Mouse (Mus musculus) gastrocnemius, postnatal 25 days (tissue): ENCODE measurements around the gene Adnp. TPM values are rescaled to one million over a fixed set of nuclear protein-coding genes. Genes with fewer than 3 reads are reported as not detected.

ENCODE experiments used
- DNase-seq: peaks from one replicate; pipeline ENCODE4 v3.0.0; 2022
- microRNA-seq, 2 experiments: library from miRNA; unstranded; fragments of <30 nt; microRNA quantifications; one replicate each; pipeline ENCODE4 v1.2.0; 2021; ENCODE audit warnings: borderline replicate concordance in 2 of 2
- total RNA-seq, 2 experiments: library from RNA; stranded (reverse); gene quantifications; 1 replicate in 1 of 2; 2 replicates in 1 of 2; pipeline ENCODE4 v1.2.3; 2021

Gene Adnp
- total RNA-seq, 2 experiments from 2014 or later = 15.2 to 16.7 TPM

GRCm38 (mm10) chr2:168156361-168156760 is 50.6 kb downstream of the Adnp start:
- no peak for DNase-seq

GRCm38 (mm10) chr2:168155666-168156065 is 51.2 kb downstream of the Adnp start:
- DNase-seq = no peak

- peak; percentile 84 for DNase-seq
Observed at GRCm38 (mm10) chr2:168154090-168154881, 52.6 kb downstream of the Adnp start.

GRCm38 (mm10) chr2:168149241-168149640 is 57.7 kb downstream of the Adnp start:
- DNase-seq = no peak

- no peak for DNase-seq
Observed at GRCm38 (mm10) chr2:168147722-168148432, 59.0 kb downstream of the Adnp start.

GRCm38 (mm10) chr2:168145437-168145836 is 61.5 kb downstream of the Adnp start:
- no peak for DNase-seq

GRCm38 (mm10) chr2:168143794-168144193 is 63.1 kb downstream of the Adnp start:
- no peak for DNase-seq

GRCm38 (mm10) chr2:168137161-168137560 is 69.8 kb downstream of the Adnp start:
- no peak for DNase-seq

Small RNA genes within 50 kb of the gene (microRNA-seq; reads per million reads assigned to microRNA genes)
- 0 reads per million in 2 experiments for gene Gm24561

Other genes starting within 250 kb of the Adnp start
- gene Ripor3, start 196.5 kb downstream of the Adnp start, total RNA-seq = 1 to 10 TPM in 1 of 2 experiments, under 1 TPM in 1; 0.75 to 1.5 TPM
- gene Pard6b, start 126.1 kb downstream of the Adnp start, total RNA-seq = under 1 TPM; 0.43 to 0.62 TPM
- gene Gm20716, start 23.3 kb upstream of the Adnp start, total RNA-seq = 1 to 10 TPM; 8.2 to 9.1 TPM
- gene Dpm1, start 23.5 kb upstream of the Adnp start, total RNA-seq = 10 to 100 TPM; 70.2 to 73.6 TPM
- 1 to 10 TPM; 3.9 to 4.0 TPM for gene Mocs3, start 23.5 kb upstream of the Adnp start, total RNA-seq
- under 1 TPM; 0.21 to 0.26 TPM for gene Kcng1, start 74.6 kb upstream of the Adnp start, total RNA-seq